Mouse (Mus musculus) embryonic facial prominence, embryonic 12.5 days (tissue): ENCODE measurements around the gene Med29. TPM values are rescaled to one million over a fixed set of nuclear protein-coding genes. Genes with fewer than 3 reads are reported as not detected.
A peak's percentile ranks its signal among the peaks of the same experiment; 100 is the strongest.

Experiments
- ATAC-seq: fragments of 200-750 bp; cut with Nextera tagmentation; 2 replicates; pipeline ENCODE4 v1.8.0; 2017; ENCODE audit not compliant: insufficient number of reproducible peaks, insufficient read depth, low FRiP score, low TSS enrichment
- H3K27ac ChIP-seq: fragments of 300-500 bp; sonication (generic); 2 replicates; pipeline ENCODE4 v1.5.1; 2016; ENCODE audit warnings: mild to moderate bottlenecking
- H3K27me3 ChIP-seq: fragments of 300-500 bp; sonication (generic); 2 replicates; pipeline ENCODE4 v1.6.1; 2016; ENCODE audit warnings: mild to moderate bottlenecking, moderate library complexity
- H3K36me3 ChIP-seq: fragments of 300-500 bp; sonication (generic); 2 replicates; pipeline ENCODE4 v1.6.1; 2016; ENCODE audit warnings: mild to moderate bottlenecking
- H3K4me1 ChIP-seq: fragments of 300-500 bp; sonication (generic); 2 replicates; pipeline ENCODE4 v1.6.1; 2016
- H3K4me2 ChIP-seq: fragments of 300-500 bp; sonication (generic); replicated peaks from 2 replicates; pipeline ENCODE4 v1.6.1; 2016; ENCODE audit warnings: mild to moderate bottlenecking, moderate library complexity
- H3K4me3 ChIP-seq: fragments of 300-500 bp; sonication (generic); 2 replicates; pipeline ENCODE4 v1.5.1; 2016; ENCODE audit warnings: mild to moderate bottlenecking
- H3K9ac ChIP-seq: fragments of 300-500 bp; sonication (generic); 2 replicates; pipeline ENCODE4 v1.6.1; 2016; ENCODE audit warnings: mild to moderate bottlenecking, moderate library complexity
- H3K9me3 ChIP-seq: fragments of 300-500 bp; sonication (generic); 2 replicates; pipeline ENCODE4 v1.6.1; 2016; ENCODE audit warnings: mild to moderate bottlenecking, moderate library complexity
- WGBS: fragments of 180-500 bp; shearing (Covaris S2); methylation state at CpG from one replicate; pipeline ENCODE4 v1.1.7; 2016; 5-methylcytosine and 5-hydroxymethylcytosine counted together
- polyA plus RNA-seq: library from polyadenylated mRNA; unstranded; fragments of >200 nt; fragmentation: Nextera tagmentation; extraction: Ambion mirVana; gene quantifications from 2 replicates; pipeline ENCODE4 v1.2.1, GENCODE M21; 2016

The Med29 gene
- polyA plus RNA-seq, 1 experiment from 2014 or later, result 51.1 TPM

DNA sequence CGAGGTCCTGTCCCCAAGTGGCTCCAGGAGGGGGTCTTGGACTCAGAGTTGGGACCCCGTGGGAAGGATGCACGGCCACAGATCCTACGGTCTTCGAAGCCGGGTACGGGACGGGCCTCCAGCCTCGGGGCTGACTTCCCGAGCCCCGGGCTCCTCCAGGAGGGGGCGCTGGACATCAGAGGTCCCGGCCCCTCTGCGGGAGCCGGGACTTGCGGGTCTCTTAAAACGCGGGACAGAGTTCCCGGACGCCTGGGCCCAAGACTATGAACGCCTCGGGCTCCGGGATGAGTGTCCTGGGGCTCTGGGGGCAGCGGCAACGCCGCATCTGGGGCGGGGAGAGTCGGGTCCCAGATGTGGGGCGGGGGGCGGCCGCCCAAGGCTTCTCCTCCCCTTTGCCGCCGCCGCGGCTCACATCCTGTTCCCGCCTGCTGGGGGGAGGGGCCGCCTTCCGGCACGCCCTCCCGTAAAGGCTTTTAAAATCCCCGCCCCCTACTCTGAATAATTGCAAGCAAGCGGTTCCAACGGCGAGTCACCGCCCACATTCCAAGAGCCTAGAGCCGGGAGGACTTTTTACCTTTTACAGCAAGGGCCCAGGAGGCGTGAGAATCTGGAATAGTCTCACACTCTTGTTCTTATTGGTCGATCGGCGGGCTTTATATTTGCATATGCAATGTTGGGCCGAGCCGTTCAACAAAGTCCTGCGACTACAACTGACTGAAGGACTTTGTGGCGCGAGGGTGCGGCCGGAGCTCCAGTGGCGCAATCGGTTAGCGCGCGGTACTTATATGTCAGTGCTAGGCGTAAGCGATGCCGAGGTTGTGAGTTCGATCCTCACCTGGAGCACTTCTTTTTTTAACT is 20.0 kb downstream of the Med29 start, which contains the start of gene Plekhg2:
TSS of gene Plekhg2 (minus strand) at position 349 of the 858 bp plus-strand sequence.
- peak within 1 kb of the TSS; percentile 78 for H3K4me3 ChIP-seq
- ATAC-seq, result peak; percentile 89
- H3K4me1 ChIP-seq, result peaks cover 35% of the 10 kb centered on the region
- H3K27me3 ChIP-seq, result no peaks in the 10 kb centered on the region
- no peaks in the 10 kb centered on the region for H3K9me3 ChIP-seq
- H3K27ac ChIP-seq, result peak within 1 kb of the TSS; percentile 96
- peak within 1 kb of the TSS; percentile 92 for H3K9ac ChIP-seq
- under 1% methylated on average over 66 of the region's 66 CpGs for WGBS
- H3K36me3 ChIP-seq, result peaks cover 33% of the 10 kb centered on the region
- H3K4me2 ChIP-seq, result peak within 1 kb of the TSS; percentile 98

DNA sequence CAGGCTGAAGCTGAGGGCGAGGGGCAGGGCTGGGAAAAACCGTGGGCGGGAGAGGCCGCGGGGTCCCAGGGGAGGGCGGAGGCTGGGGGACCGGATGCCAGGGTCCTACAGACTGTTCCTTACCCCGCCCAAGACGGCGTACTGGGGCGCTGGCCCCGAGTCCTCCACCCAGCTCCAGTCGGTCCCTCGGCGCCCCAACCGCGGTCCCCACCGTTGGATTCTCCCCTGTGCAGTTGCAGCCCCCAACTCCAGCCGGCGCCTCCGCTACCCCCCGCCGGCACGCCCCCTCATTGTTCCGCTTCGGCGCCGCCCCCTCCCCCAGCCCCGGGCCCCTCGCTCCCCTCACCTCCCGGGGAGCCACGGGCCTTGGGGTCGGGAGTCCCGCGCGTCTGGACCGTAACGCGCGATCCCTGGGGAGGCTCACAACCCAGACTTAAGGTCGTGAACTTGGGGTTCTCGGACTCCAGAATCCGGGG is 21.0 kb downstream of the Med29 start:
- no peak for ATAC-seq
- peaks cover 29% of the 10 kb centered on the region for H3K4me1 ChIP-seq
- peak overlapping the region; percentile 98 for H3K4me2 ChIP-seq

DNA sequence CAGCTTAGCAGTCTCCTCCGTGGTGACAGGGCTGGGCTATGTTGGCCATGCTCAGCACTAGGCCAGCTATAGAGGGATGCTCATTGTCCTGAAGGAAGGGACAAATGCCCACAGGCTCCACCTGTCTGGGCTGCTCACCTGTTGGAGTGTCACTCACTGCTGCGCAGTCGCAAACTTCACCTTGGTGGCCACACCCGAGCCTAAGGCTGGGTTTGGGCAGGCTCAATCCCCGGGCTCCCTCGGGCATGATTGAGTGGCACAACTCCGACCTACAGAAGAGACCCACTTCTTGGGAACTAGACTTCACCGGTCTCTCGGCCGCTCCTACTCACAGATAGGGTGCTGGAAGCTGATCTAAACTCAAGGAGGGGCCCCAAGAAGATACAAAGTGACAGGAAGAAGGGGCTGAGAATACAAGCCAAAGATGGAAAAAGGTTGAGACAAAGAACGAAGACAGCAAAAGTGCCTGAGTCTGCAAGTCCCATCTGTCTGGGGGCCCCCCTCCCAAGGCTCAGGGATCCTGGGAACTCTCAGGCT is 21.5 kb downstream of the Med29 start:
- 7% methylated on average over 11 of the region's 11 CpGs for WGBS
- Histone ChIP-seq H3K9ac (peak overlapping the region; percentile 92), H3K9me3 (no peaks in the 10 kb centered on the region), H3K4me1 (peaks cover 24% of the 10 kb centered on the region), H3K27me3 (no peaks in the 10 kb centered on the region), H3K4me3 (peak overlapping the region; percentile 78), H3K36me3 (peaks cover 43% of the 10 kb centered on the region), H3K27ac (peak overlapping the region; percentile 96), H3K4me2 (peak overlapping the region; percentile 98)
- no peak for ATAC-seq

More for the DNA sequence above, 21.0 kb downstream of the Med29 start:
- Histone ChIP-seq H3K9ac (peak overlapping the region; percentile 92), H3K27ac (peak overlapping the region; percentile 96), H3K27me3 (no peaks in the 10 kb centered on the region), H3K36me3 (peaks cover 38% of the 10 kb centered on the region), H3K9me3 (no peaks in the 10 kb centered on the region), H3K4me3 (peak overlapping the region; percentile 78)
- WGBS, result under 1% methylated on average over 30 of the region's 43 CpGs

DNA sequence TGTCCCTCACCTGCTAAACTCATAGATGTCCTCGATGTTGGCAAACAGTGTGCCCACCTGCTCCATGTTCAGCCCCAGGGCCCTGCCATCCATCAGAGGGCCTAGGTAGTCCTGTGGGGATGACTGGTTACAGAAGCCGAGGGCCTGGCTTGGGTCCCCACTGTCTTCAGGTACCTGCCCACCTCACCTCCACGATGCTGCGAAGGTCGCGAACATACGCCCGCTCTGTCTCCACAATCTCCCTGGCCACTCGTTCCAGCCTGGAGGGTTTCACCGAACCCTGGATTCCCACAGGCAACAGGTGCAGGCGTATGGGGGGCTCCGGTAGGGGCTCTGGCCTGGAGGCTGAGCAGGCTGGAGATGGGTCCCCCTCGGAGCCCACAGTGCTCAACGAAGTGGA is 22.5 kb downstream of the Med29 start:
- Histone ChIP-seq H3K27ac (no peak overlapping the region), H3K9me3 (no peaks in the 10 kb centered on the region), H3K4me3 (peak overlapping the region; percentile 78), H3K27me3 (no peaks in the 10 kb centered on the region), H3K4me1 (peaks cover 22% of the 10 kb centered on the region), H3K4me2 (peak overlapping the region; percentile 98), H3K9ac (peak overlapping the region; percentile 92), H3K36me3 (peaks cover 53% of the 10 kb centered on the region)
- no peak for ATAC-seq
- WGBS, result 93% methylated on average over 14 of the region's 14 CpGs

DNA sequence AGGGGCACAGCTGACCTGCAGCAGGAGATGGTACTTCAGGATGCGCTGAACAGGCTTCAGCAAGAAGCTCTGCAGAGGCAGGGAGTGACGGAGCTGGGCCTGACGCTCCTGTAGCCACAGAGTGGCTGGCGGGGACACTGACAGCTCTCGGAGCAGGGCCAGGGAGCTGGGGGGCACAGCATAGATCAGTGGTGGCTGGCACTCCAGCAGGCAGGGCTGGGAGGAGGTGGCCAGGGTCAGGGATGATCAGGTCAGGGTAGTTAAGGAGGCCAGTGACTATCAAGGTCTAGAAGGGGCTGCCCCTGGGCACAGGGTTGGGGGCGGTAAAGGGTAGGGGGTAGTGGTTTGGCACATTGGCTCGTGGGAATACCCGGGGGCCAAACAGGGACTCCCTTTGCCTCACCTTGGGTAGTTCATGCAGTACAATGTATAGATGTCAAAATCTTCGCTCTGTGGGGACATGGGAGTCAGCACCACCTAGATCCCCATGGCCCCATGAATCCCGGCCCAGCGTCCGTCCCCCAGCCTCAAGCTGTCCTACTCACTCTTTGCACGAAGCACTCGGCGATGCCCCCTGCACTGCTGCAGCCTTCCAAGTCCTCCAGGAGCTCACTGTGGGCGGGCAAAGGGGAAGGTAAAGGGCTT is 24.1 kb downstream of the Med29 start:
- peaks cover 17% of the 10 kb centered on the region for H3K4me1 ChIP-seq
- no peak for ATAC-seq
- no peak overlapping the region for H3K4me3 ChIP-seq
- no peak overlapping the region for H3K4me2 ChIP-seq
- no peak overlapping the region for H3K27ac ChIP-seq
- WGBS, result 88% methylated on average over 16 of the region's 16 CpGs
- no peaks in the 10 kb centered on the region for H3K27me3 ChIP-seq
- H3K36me3 ChIP-seq, result peaks cover 69% of the 10 kb centered on the region
- no peak overlapping the region for H3K9ac ChIP-seq
- H3K9me3 ChIP-seq, result no peaks in the 10 kb centered on the region

DNA sequence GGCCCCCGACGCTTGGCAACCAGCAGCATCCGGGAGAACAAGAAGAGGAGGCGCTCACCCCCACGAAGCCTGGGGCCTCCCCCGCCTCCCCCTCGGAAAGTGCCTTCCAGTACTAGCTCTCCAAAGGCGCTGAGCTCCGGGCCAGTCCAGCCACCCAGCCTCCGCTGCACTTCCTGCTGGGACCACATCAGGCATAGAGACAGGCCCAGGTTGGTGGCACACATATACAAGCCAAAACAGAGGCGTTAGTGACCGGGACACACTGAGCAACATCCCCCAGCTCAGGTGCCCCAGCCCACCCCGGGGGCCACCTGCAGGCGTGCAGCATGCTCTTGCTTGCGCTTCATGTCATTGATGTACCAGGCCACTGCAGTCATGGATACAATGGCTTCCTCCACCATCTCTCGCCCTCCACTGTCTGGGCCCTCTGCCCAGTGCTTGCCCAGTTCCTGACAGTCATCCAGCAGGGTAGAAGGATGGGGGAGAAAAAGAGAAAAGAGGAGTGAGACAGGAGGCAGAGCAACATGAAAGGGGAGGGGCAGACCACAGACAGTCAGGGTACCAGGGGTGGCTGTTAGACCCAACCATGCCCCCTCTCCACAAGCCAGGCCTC is 24.7 kb downstream of the Med29 start:
- Histone ChIP-seq H3K4me2 (no peak overlapping the region), H3K4me1 (peaks cover 17% of the 10 kb centered on the region), H3K9ac (no peak overlapping the region), H3K4me3 (no peak overlapping the region), H3K27me3 (no peaks in the 10 kb centered on the region), H3K27ac (no peak overlapping the region), H3K9me3 (no peaks in the 10 kb centered on the region), H3K36me3 (peaks cover 74% of the 10 kb centered on the region)
- no peak for ATAC-seq
- 91% methylated on average over 16 of the region's 16 CpGs for WGBS

GRCm38 (mm10) chr7:28362441-28363060 is 30.0 kb downstream of the Med29 start:
- Histone ChIP-seq H3K4me3 (no peak overlapping the region), H3K27me3 (no peaks in the 10 kb centered on the region), H3K4me1 (peaks cover 10% of the 10 kb centered on the region), H3K36me3 (peaks cover 88% of the 10 kb centered on the region), H3K4me2 (no peak overlapping the region), H3K9me3 (no peaks in the 10 kb centered on the region), H3K27ac (no peak overlapping the region), H3K9ac (no peak overlapping the region)
- no peak for ATAC-seq
- WGBS, result 89% methylated on average over 16 of the region's 16 CpGs

DNA sequence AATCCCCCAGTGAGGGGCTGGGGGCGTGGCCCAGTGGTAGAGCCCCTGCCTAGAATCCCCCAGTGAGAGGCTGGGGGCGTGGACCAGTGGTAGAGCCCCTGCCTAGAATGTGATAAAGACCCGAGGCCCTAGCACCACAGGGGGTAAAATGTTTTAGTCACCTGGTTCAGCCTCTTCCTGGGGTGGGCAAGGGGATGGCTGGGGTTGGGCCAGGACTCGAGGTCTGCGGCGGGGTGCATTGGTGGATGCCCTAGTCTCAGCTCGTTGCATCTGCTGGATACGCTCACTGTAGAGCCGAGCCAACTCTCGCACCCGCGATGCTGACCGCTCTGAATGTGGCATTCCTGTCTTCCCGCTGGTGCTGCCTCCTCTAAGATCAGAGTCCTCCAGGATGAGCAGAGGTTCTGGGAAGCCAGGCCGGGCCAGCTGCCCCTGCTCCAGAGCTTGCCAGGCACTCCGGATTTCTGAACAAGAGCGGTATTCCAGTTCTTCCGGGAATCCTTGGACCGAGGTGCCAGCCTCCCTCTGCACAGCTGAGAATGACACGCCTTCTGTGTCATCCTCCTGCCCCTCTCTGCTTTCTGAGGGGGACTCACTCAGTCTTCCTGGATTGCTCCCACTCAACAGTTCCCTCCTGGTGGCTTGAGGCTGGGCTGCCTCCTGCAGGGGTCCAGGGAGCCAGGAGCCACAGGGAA is 30.7 kb downstream of the Med29 start:
- no peak overlapping the region for H3K4me3 ChIP-seq
- 95% methylated on average over 20 of the region's 20 CpGs for WGBS

DNA sequence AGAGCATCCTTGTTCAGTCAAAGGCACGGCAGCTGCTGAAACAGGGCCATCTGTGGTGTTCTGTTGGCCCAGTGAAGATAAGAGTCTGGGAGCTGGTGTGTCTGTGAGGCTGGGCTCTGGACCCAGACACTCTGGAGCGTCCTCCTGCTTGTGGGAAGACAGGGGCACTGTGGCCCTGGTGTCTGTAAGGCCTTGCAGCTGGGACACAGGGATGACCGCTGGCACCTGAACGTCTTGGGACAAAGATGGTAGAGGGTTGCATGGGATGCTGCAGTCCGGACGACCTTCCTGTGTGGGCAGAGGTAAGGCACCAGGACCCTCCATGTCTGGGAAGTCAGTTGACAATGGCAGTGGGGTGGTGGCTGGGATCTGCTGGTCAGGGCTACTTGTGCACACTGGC is 32.2 kb downstream of the Med29 start:
- peaks cover 20% of the 10 kb centered on the region for H3K4me1 ChIP-seq

More for the DNA sequence above, 30.7 kb downstream of the Med29 start:
- Histone ChIP-seq H3K36me3 (peaks cover 80% of the 10 kb centered on the region), H3K4me1 (peaks cover 18% of the 10 kb centered on the region), H3K27me3 (no peaks in the 10 kb centered on the region), H3K4me2 (no peak overlapping the region), H3K27ac (no peak overlapping the region), H3K9me3 (no peaks in the 10 kb centered on the region), H3K9ac (no peak overlapping the region)
- ATAC-seq, result no peak

GRCm38 (mm10) chr7:28359854-28360253 is 32.7 kb downstream of the Med29 start:
- peaks cover 65% of the 10 kb centered on the region for H3K36me3 ChIP-seq
- ATAC-seq, result no peak
- H3K4me1 ChIP-seq, result peaks cover 20% of the 10 kb centered on the region

More for the DNA sequence above, 32.2 kb downstream of the Med29 start:
- no peak overlapping the region for H3K9ac ChIP-seq
- no peak overlapping the region for H3K4me3 ChIP-seq
- 93% methylated on average over 6 of the region's 6 CpGs for WGBS
- H3K9me3 ChIP-seq, result no peaks in the 10 kb centered on the region
- no peak overlapping the region for H3K4me2 ChIP-seq
- no peaks in the 10 kb centered on the region for H3K27me3 ChIP-seq
- H3K36me3 ChIP-seq, result peaks cover 66% of the 10 kb centered on the region
- no peak overlapping the region for H3K27ac ChIP-seq
- ATAC-seq, result no peak

More at GRCm38 (mm10) chr7:28359854-28360253, 32.7 kb downstream of the Med29 start:
- Histone ChIP-seq H3K9me3 (no peaks in the 10 kb centered on the region), H3K27ac (no peak overlapping the region), H3K4me3 (no peak overlapping the region), H3K4me2 (no peak overlapping the region), H3K27me3 (no peaks in the 10 kb centered on the region), H3K9ac (no peak overlapping the region)
- WGBS, result 94% methylated on average over 10 of the region's 10 CpGs
